Mouse (Mus musculus) megakaryocyte, embryonic 14.5 days (primary cell): ENCODE results near the gene Jarid2. TPM values are rescaled to one million over a fixed set of nuclear protein-coding genes. Genes with fewer than 3 reads are reported as not detected.

Experiments
- H3K27me3 ChIP-seq: replicated peaks from 2 replicates; pipeline ENCODE3; 2012; ENCODE audit warnings: inconsistent platforms
- H3K36me3 ChIP-seq: replicated peaks from 2 replicates; pipeline ENCODE3; 2012; ENCODE audit warnings: low read length, inconsistent platforms, mixed read lengths
- H3K4me1 ChIP-seq: 2 replicates; pipeline ENCODE4 v1.6.1; 2012; ENCODE audit warnings: inconsistent platforms
- H3K4me3 ChIP-seq: replicated peaks from 2 replicates; pipeline ENCODE3; 2012; ENCODE audit warnings: moderate library complexity, mild to moderate bottlenecking, inconsistent platforms
- H3K9me3 ChIP-seq: 2 replicates; pipeline ENCODE4 v1.6.1; 2012; ENCODE audit warnings: inconsistent platforms
- FLI1 ChIP-seq: IDR thresholded peaks from 2 replicates; pipeline ENCODE4 v1.6.1; 2012; ENCODE audit warnings: low read length, inconsistent platforms, mixed read lengths
- GATA1 ChIP-seq: IDR thresholded peaks from 3 replicates; pipeline ENCODE4 v1.6.1; 2012; ENCODE audit warnings: mixed read lengths, low read length, inconsistent platforms, borderline replicate concordance
- polyA plus RNA-seq: library from polyadenylated mRNA; stranded (reverse); fragments of >175 nt; gene quantifications from 2 replicates; pipeline ENCODE4 v1.2.3, GENCODE M21; 2012; ENCODE audit warnings: low replicate concordance; ENCODE audit not compliant: insufficient read depth

Gene Jarid2
- polyA plus RNA-seq, 1 experiment: 68.2 TPM

DNA sequence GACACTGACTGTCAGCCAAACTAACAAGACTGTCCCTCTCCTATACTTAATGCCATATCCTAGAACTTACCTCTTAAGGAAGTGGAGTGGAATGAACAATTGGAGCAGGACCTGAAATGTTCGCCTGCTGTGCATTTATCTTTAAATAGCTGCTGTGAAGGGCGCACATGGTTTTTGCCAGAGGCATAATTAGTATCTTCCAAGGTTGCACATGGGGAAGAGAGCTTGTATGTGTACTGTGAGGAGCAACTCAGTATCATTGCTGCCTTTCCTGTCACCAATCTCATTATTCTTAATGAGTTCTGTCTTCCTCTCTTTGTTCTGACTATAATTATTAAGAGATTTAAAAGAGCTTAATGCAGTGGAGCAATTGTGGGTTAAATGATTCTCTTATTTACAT lies 147.5 kb downstream of the Jarid2 start:
- H3K27me3 ChIP-seq: no peaks in the 10 kb centered on the region
- H3K9me3 ChIP-seq: no peaks in the 10 kb centered on the region
- H3K4me1 ChIP-seq: peaks cover 62% of the 10 kb centered on the region
- H3K4me3 ChIP-seq: no peak overlapping the region
- TF ChIP-seq FLI1 (no peak), GATA1 (no peak)
- peaks cover 93% of the 10 kb centered on the region for H3K36me3 ChIP-seq

- Histone ChIP-seq H3K4me3 (no peak overlapping the region), H3K4me1 (peaks cover 58% of the 10 kb centered on the region)
- TF ChIP-seq GATA1 (no peak), FLI1 (no peak)
These were observed 151.7 kb downstream of the Jarid2 start for GRCm38 (mm10) chr13:44881001-44881400.

DNA sequence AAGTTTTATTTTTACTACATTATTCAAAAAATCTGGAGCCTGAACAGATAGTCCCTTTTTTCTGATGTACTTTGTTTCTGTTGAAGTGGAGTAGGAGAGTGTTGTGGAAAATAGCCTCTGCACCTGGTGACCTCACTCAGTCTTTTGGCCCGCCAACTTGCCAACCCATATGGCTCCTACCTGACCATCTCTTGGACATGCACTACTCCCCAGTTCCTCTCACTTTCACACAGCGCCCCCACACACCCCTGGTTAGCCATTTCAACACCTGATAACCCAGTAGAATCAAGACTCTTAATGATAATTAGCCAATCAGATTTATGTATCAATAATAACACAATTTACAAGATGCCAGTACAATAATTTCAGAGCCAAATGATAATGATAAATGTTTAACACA lies 156.9 kb downstream of the Jarid2 start:
- no peak overlapping the region for H3K4me3 ChIP-seq
- H3K9me3 ChIP-seq: no peaks in the 10 kb centered on the region
- H3K36me3 ChIP-seq: peaks cover 91% of the 10 kb centered on the region
- no peaks in the 10 kb centered on the region for H3K27me3 ChIP-seq
- peaks cover 26% of the 10 kb centered on the region for H3K4me1 ChIP-seq
- TF ChIP-seq GATA1 (no peak), FLI1 (no peak)

More at GRCm38 (mm10) chr13:44881001-44881400, 151.7 kb downstream of the Jarid2 start:
- no peaks in the 10 kb centered on the region for H3K9me3 ChIP-seq
- no peaks in the 10 kb centered on the region for H3K27me3 ChIP-seq
- peaks cover 92% of the 10 kb centered on the region for H3K36me3 ChIP-seq

- Histone ChIP-seq H3K36me3 (peaks cover 97% of the 10 kb centered on the region), H3K4me3 (no peak overlapping the region), H3K27me3 (no peaks in the 10 kb centered on the region), H3K9me3 (no peaks in the 10 kb centered on the region), H3K4me1 (peaks cover 36% of the 10 kb centered on the region)
- no peak for TF ChIP-seq GATA1
- TF ChIP-seq FLI1: no peak
These were observed 161.3 kb downstream of the Jarid2 start for GRCm38 (mm10) chr13:44890612-44891011.

DNA sequence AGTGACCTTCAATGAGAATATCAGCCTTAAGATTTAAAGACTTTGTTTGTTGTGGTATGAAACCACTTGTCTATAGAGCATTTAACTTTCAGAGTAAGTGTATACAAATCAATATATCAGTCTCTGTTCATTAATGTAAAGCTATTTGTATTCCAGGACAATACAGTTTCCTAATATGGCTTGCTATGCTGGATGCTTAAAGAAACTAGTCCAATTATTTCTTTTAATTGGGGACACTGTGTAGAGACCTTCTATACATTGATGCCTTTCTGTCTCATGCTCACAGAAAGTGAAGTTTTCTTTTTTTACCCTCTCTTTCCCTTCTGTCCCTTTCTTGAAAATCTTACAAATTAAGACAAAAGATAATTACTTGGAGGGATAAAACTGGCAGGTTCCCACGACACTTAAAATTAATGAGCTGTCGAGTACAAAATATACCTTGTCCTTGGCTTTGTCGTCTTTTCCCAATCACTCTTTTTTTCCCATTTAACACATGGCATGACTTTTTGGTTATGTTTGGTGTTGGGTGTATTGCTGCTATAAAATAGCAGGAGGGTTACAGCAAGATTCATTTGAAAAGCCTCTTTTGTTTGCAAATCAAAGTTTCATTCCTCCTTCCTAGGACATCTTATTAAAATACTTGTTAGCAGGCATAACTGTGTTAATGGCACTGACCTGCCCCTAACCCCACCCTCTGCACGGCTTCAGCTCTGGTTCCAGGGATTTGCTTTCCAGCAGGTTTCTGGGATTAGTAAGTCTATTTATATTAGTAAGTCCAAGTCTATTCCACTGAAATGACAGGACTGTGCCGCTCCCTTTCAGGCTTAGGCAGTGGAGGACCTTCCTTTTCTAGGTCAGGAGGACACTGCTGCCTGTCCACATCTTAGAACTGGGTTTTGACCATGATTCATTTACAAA lies 162.8 kb downstream of the Jarid2 start:
- Histone ChIP-seq H3K4me3 (no peak overlapping the region), H3K36me3 (peaks cover 97% of the 10 kb centered on the region), H3K4me1 (peaks cover 45% of the 10 kb centered on the region), H3K9me3 (no peaks in the 10 kb centered on the region), H3K27me3 (no peaks in the 10 kb centered on the region)
- no peak for TF ChIP-seq GATA1
- TF ChIP-seq FLI1: no peak

DNA sequence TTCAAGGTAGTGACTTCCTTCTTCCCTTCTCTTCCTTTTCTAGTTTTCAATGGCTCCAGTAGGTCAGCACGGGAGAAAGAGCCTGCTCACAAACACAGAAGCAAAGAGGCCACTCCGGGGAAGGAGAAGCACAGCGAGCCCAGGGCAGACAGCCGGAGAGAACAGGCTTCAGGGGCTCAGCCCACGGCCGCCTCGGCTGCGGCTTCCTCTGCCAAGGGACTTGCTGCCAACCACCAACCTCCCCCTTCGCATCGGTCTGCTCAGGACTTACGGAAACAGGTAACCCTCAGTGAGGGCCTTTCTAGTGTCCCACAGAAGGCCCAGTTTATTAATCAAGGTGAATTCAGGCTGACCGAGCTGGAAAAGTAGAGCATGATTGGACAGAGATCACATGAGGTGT lies 166.9 kb downstream of the Jarid2 start:
- Histone ChIP-seq H3K36me3 (peaks cover 100% of the 10 kb centered on the region), H3K9me3 (no peaks in the 10 kb centered on the region), H3K4me3 (no peak overlapping the region), H3K27me3 (no peaks in the 10 kb centered on the region), H3K4me1 (peaks cover 75% of the 10 kb centered on the region)
- no peak for TF ChIP-seq GATA1
- TF ChIP-seq FLI1: no peak

DNA sequence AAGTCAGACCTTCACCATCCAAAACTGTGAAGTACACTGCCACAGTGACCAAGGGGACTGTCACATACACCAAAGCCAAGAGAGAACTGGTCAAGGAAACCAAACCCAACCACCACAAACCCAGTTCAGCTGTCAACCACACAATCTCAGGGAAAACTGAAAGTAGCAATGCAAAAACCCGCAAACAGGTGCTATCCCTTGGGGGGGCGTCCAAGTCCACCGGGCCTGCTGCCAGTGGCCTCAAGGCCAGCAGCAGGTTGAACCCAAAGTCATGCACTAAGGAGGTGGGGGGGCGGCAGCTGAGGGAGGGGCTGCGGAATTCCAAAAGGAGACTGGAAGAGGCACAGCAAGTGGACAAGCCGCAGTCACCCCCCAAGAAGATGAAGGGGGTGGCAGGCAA lies 173.0 kb downstream of the Jarid2 start:
- Histone ChIP-seq H3K4me3 (no peak overlapping the region), H3K27me3 (no peaks in the 10 kb centered on the region), H3K36me3 (peaks cover 99% of the 10 kb centered on the region), H3K4me1 (peaks cover 86% of the 10 kb centered on the region), H3K9me3 (no peaks in the 10 kb centered on the region)
- no peak for TF ChIP-seq GATA1
- TF ChIP-seq FLI1: no peak

- H3K36me3 ChIP-seq: peaks cover 99% of the 10 kb centered on the region
- no peaks in the 10 kb centered on the region for H3K27me3 ChIP-seq
- TF ChIP-seq GATA1 (no peak), FLI1 (no peak)
- H3K4me1 ChIP-seq: peaks cover 87% of the 10 kb centered on the region
- H3K4me3 ChIP-seq: no peak overlapping the region
- no peaks in the 10 kb centered on the region for H3K9me3 ChIP-seq
These were observed 174.1 kb downstream of the Jarid2 start for GRCm38 (mm10) chr13:44903416-44903815.

GRCm38 (mm10) chr13:44904271-44904670 lies 175.0 kb downstream of the Jarid2 start:
- H3K4me3 ChIP-seq: no peak overlapping the region
- H3K9me3 ChIP-seq: no peaks in the 10 kb centered on the region
- peaks cover 99% of the 10 kb centered on the region for H3K36me3 ChIP-seq
- no peaks in the 10 kb centered on the region for H3K27me3 ChIP-seq
- TF ChIP-seq GATA1: no peak
- no peak for TF ChIP-seq FLI1
- peaks cover 85% of the 10 kb centered on the region for H3K4me1 ChIP-seq

GRCm38 (mm10) chr13:44906141-44906540 lies 176.9 kb downstream of the Jarid2 start:
- Histone ChIP-seq H3K27me3 (no peaks in the 10 kb centered on the region), H3K9me3 (no peaks in the 10 kb centered on the region), H3K36me3 (peaks cover 99% of the 10 kb centered on the region), H3K4me3 (no peak overlapping the region), H3K4me1 (peaks cover 84% of the 10 kb centered on the region)
- no peak for TF ChIP-seq FLI1

DNA sequence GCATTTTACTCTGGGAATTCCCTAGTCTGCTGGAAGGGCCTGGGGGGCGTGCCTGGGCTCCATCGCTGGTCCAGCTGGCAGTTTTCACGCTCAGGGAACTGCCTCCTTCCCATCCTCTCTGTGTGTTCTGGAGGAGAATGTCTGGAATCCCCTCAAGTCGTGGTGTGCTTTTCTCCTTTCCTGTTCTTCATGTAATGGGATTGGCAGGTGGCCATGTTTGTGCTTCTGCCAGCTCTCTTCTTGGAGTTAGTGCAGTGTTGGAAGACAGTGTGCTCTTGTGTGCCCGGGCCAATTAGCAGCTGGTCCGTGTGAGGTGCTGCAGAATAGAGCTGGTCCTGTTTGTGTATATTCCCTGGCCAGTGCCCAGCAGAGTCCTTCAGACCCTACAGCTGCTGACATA lies 178.4 kb downstream of the Jarid2 start:
- H3K27me3 ChIP-seq: no peaks in the 10 kb centered on the region
- peaks cover 99% of the 10 kb centered on the region for H3K36me3 ChIP-seq
- no peaks in the 10 kb centered on the region for H3K9me3 ChIP-seq
- no peak for TF ChIP-seq FLI1
- TF ChIP-seq GATA1: no peak
- H3K4me1 ChIP-seq: peaks cover 78% of the 10 kb centered on the region
- no peak overlapping the region for H3K4me3 ChIP-seq
